Mouse (Mus musculus): ENCODE results near the gene Eri3. TPM values are rescaled to one million over a fixed set of nuclear protein-coding genes. Genes with fewer than 3 reads are reported as not detected.
A peak's percentile ranks its signal among the peaks of the same experiment; 100 is the strongest.

The Eri3 gene
- 89.6 and 106 TPM in 2 replicates for polyA plus RNA-seq (2015; fragmentation: Nextera tagmentation; extraction: Ambion mirVana)

DNA sequence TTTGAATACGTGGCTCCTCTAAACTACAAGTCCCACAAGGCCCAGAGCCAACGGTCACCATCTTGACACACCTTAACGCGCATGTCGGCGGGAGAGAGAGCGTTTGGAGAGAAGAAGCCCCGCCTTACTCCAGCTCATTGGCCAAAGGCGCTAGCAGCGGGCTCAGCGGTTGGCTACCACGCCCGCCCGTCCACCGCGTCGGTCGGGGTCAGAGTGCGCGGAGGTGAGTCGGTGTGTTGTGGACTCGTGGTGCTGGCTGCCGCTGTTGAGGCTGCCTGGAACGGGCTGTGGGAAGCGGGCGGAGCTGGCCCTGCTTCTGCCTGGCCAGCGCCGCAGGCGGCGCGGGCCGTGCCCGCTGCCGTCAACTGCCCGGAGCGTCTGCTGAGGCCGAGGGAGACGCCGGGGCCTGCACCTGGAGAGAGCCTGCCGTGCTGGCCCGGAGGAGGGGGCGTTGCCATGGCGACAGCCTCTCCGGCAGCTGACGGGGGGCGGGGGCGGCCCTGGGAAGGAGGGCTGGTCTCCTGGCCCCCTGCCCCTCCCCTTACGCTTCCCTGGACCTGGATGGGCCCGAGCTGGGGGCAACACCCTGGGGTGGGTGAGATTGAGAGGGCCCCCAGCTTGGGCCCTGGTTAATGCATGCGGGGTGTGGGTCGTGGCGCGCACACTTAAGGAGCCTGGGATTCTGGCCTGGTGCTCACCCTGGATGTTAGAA lies at the start of gene Eri3:
TSS of gene Eri3 (plus strand) at position 226 of the 712 bp plus-strand sequence.
- H3K27ac ChIP-seq (ENCODE audit: low read length), result peak within 1 kb of the TSS; percentile 62
- no peaks in the 10 kb centered on the region for H3K36me3 ChIP-seq (ENCODE audit: control insufficient read depth, insufficient read depth, low read length)
- WGBS, result under 1% methylated on average over 53 of the region's 53 CpGs
- H3K9me3 ChIP-seq (replicated peaks; ENCODE audit: control insufficient read depth, low read length), result no peaks in the 10 kb centered on the region
- H3K4me3 ChIP-seq (replicated peaks; ENCODE audit: low read length), result peak within 1 kb of the TSS; percentile 97
- no peaks in the 10 kb centered on the region for H3K27me3 ChIP-seq (ENCODE audit: control insufficient read depth, insufficient read depth, low read length)
- peak within 1 kb of the TSS; percentile 65 for H3K4me2 ChIP-seq (ENCODE audit: low read depth, low read length)
- H3K9ac ChIP-seq (ENCODE audit: low read length), result peak within 1 kb of the TSS; percentile 92
- ATAC-seq (ENCODE audit: insufficient read depth, low FRiP score), result peak; percentile 99
- H3K4me1 ChIP-seq (ENCODE audit: control insufficient read depth, insufficient read depth, low read length), result peaks cover 19% of the 10 kb centered on the region

DNA sequence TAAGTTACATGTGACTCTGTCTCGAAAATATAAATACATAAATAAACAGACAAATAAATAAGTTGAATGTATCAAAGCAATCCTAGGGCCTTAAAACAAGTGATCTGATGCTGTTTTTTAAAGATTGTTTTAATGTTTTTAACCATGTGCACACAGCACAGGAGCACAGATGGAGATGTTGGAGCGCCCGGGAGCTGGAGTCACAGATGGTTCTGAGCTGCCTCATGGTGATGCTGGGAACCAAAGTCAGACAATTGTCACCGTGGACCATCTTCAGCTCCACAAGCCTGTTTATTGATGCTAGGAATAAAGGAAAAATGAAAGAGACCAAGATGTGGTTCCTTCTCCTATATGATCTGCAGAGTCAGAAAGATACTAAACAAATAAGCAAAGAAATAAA lies 31.9 kb upstream of the Eri3 start:
- H3K9me3 ChIP-seq (replicated peaks; ENCODE audit: control insufficient read depth, low read length), result no peaks in the 10 kb centered on the region
- no peak overlapping the region for H3K4me2 ChIP-seq (ENCODE audit: low read depth, low read length)
- no peak for ATAC-seq (ENCODE audit: insufficient read depth, low FRiP score)
- H3K27me3 ChIP-seq (ENCODE audit: control insufficient read depth, insufficient read depth, low read length), result 0 out of 2 replicates have a peak, but pooled peaks cover 2% of the 10 kb centered on the region
- H3K27ac ChIP-seq (ENCODE audit: low read length), result no peak overlapping the region
- no peaks in the 10 kb centered on the region for H3K4me1 ChIP-seq (ENCODE audit: control insufficient read depth, insufficient read depth, low read length)
- no peak overlapping the region for H3K4me3 ChIP-seq (replicated peaks; ENCODE audit: low read length)
- WGBS, result 87% methylated on average over 4 of the region's 4 CpGs
- H3K9ac ChIP-seq (ENCODE audit: low read length), result no peak overlapping the region
- no peaks in the 10 kb centered on the region for H3K36me3 ChIP-seq (ENCODE audit: control insufficient read depth, insufficient read depth, low read length)

DNA sequence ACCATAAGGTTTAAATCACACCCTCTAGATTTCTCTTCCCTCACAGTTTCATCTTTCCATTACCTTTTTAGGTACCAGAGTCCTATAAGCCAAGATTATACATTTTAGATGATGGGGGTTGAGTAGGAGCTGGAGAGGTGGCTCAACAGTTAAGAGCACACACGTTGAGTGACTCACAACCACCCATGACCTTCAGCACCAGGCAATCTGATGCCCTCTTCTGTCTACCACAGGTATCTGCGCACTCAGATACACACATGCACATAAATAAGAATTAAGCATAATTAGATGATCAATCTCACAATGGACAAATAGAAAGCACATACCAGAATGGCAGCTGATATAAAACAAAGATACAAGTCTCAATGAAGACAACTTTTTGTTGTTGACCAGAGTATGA lies 28.8 kb upstream of the Eri3 start:
- 60% methylated on average over 2 of the region's 2 CpGs for WGBS
- no peak for ATAC-seq (ENCODE audit: insufficient read depth, low FRiP score)
- Histone ChIP-seq H3K4me2 (ENCODE audit: low read depth, low read length) (no peak overlapping the region), H3K27ac (ENCODE audit: low read length) (no peak overlapping the region), H3K27me3 (ENCODE audit: control insufficient read depth, insufficient read depth, low read length) (0 out of 2 replicates have a peak, but pooled peaks cover 2% of the 10 kb centered on the region), H3K4me3 (replicated peaks; ENCODE audit: low read length) (no peak overlapping the region), H3K36me3 (ENCODE audit: control insufficient read depth, insufficient read depth, low read length) (no peaks in the 10 kb centered on the region), H3K9ac (ENCODE audit: low read length) (no peak overlapping the region), H3K9me3 (replicated peaks; ENCODE audit: control insufficient read depth, low read length) (no peaks in the 10 kb centered on the region), H3K4me1 (ENCODE audit: control insufficient read depth, insufficient read depth, low read length) (no peaks in the 10 kb centered on the region)

DNA sequence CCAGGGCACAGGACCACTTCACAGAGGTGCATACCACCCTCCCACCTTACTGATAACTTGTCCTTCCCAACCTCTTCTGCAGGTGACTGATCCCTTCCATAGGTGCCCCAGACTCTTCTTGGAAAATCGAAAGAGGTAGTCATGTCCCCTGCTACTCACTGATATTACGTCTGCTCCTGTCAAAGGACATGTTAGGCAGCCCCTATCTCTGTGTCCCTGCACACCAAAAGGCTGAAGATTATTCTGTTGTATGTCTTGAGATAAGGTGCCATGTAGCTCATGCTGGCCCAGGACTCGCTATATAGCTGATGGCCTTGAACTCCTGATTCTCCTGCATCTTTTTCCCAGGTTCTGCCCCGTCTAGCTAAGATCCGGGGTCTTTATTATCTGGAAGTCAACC lies 24.2 kb upstream of the Eri3 start:
- Histone ChIP-seq H3K36me3 (ENCODE audit: control insufficient read depth, insufficient read depth, low read length) (no peaks in the 10 kb centered on the region), H3K4me3 (replicated peaks; ENCODE audit: low read length) (no peak overlapping the region), H3K9me3 (replicated peaks; ENCODE audit: control insufficient read depth, low read length) (no peaks in the 10 kb centered on the region), H3K27me3 (ENCODE audit: control insufficient read depth, insufficient read depth, low read length) (0 out of 2 replicates have a peak, but pooled peaks cover 2% of the 10 kb centered on the region), H3K9ac (ENCODE audit: low read length) (no peak overlapping the region), H3K4me1 (ENCODE audit: control insufficient read depth, insufficient read depth, low read length) (no peaks in the 10 kb centered on the region), H3K27ac (ENCODE audit: low read length) (no peak overlapping the region), H3K4me2 (ENCODE audit: low read depth, low read length) (no peak overlapping the region)
- WGBS, result 89% methylated on average over 5 of the region's 5 CpGs
- ATAC-seq (ENCODE audit: insufficient read depth, low FRiP score), result no peak

DNA sequence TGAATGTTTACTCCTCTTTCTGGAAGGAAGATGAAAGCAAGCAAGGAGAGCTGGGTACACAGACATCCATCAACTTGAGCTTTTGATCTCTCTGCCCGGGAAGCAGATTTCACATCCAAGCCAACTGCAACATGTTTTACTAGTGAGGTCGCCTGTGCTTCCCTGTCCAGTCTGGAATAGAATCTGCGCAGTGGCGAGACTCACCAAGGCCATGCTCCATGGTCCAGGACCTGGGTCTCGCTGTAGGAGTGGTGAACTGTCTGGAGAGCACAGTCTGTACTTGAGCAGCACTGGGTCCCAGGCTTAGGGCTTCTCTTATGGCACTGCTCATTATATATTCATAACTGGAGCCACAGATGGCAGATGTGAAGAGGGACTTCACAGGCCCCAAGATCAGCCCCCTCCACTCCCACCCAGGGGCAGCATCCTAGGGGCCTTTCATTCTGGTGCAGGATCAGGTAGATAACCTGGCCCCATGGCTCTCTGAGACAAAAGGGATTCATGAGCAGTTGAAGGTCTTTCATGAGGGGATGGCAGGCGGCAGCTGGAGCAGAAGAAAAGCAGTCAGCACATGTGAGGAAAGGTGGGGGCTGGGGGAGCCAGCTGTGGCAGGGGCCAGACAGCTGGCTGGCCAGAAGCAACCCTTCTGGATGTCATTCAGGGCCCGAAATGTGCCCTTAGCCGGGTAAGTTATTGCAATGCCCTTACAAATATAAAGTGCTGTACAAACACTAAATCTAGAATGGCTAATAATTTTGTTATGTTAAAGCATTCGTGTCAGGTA lies 22.9 kb upstream of the Eri3 start:
- H3K9me3 ChIP-seq (replicated peaks; ENCODE audit: control insufficient read depth, low read length), result no peaks in the 10 kb centered on the region

DNA sequence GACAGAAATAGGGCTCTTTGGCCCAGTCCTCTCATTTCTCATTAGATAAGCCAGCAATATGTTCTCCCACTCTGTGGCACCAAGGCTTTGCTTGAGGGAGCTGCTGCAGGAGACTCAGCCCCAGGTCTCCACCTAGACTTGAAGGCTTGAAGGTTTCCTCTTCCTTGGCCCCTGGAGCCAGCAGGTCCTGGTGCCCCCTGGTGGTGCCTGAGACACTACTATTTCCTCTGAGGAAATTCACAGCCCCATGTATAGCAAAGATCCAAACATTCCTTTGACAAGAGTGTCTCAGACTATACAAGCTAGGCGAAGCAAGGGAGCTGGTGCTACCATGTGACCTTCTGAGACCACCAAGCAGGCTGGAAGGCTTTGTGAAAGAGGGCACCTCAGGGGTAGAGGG lies 22.2 kb upstream of the Eri3 start:
- no peak overlapping the region for H3K9ac ChIP-seq (ENCODE audit: low read length)
- no peak overlapping the region for H3K27ac ChIP-seq (ENCODE audit: low read length)
- WGBS, result 7% methylated on average over 1 of the region's 1 CpGs
- 0 out of 2 replicates have a peak, but pooled peaks have one; percentile 21 for ATAC-seq (ENCODE audit: insufficient read depth, low FRiP score)
- H3K4me3 ChIP-seq (replicated peaks; ENCODE audit: low read length), result no peak overlapping the region
- H3K36me3 ChIP-seq (ENCODE audit: control insufficient read depth, insufficient read depth, low read length), result no peaks in the 10 kb centered on the region
- H3K27me3 ChIP-seq (ENCODE audit: control insufficient read depth, insufficient read depth, low read length), result no peaks in the 10 kb centered on the region
- H3K4me1 ChIP-seq (ENCODE audit: control insufficient read depth, insufficient read depth, low read length), result no peaks in the 10 kb centered on the region
- H3K4me2 ChIP-seq (ENCODE audit: low read depth, low read length), result no peak overlapping the region
- no peaks in the 10 kb centered on the region for H3K9me3 ChIP-seq (replicated peaks; ENCODE audit: control insufficient read depth, low read length)

More for the DNA sequence above, 22.9 kb upstream of the Eri3 start:
- WGBS, result 49% methylated on average over 9 of the region's 9 CpGs
- ATAC-seq (ENCODE audit: insufficient read depth, low FRiP score), result no peak
- H3K27me3 ChIP-seq (ENCODE audit: control insufficient read depth, insufficient read depth, low read length), result 0 out of 2 replicates have a peak, but pooled peaks cover under 1% of the 10 kb centered on the region
- H3K4me3 ChIP-seq (replicated peaks; ENCODE audit: low read length), result no peak overlapping the region
- no peaks in the 10 kb centered on the region for H3K36me3 ChIP-seq (ENCODE audit: control insufficient read depth, insufficient read depth, low read length)
- H3K4me2 ChIP-seq (ENCODE audit: low read depth, low read length), result no peak overlapping the region
- no peak overlapping the region for H3K9ac ChIP-seq (ENCODE audit: low read length)
- H3K27ac ChIP-seq (ENCODE audit: low read length), result no peak overlapping the region
- H3K4me1 ChIP-seq (ENCODE audit: control insufficient read depth, insufficient read depth, low read length), result no peaks in the 10 kb centered on the region

DNA sequence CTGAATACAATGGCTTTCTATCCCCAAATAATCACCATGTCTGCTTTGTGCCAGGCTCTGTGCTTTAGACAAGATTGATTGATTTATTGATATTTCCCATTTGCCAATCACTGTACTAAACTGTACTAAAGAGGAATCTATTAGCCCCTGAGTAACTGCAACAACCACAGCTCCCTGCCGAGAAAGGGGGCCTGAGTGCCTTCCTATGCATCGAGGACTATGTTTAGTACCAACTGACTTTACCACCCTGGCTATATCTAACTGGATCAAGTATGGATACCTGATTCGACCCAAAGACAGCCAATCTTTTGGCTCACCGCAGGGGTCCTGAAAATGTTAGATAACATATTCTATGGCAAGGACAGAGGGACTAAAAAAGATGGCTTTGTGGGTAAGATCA lies 20.3 kb upstream of the Eri3 start:
- no peaks in the 10 kb centered on the region for H3K9me3 ChIP-seq (replicated peaks; ENCODE audit: control insufficient read depth, low read length)
- no peaks in the 10 kb centered on the region for H3K4me1 ChIP-seq (ENCODE audit: control insufficient read depth, insufficient read depth, low read length)
- no peak overlapping the region for H3K4me3 ChIP-seq (replicated peaks; ENCODE audit: low read length)
- H3K4me2 ChIP-seq (ENCODE audit: low read depth, low read length), result no peak overlapping the region
- no peaks in the 10 kb centered on the region for H3K27me3 ChIP-seq (ENCODE audit: control insufficient read depth, insufficient read depth, low read length)
- 82% methylated on average over 4 of the region's 4 CpGs for WGBS
- no peak overlapping the region for H3K27ac ChIP-seq (ENCODE audit: low read length)
- no peaks in the 10 kb centered on the region for H3K36me3 ChIP-seq (ENCODE audit: control insufficient read depth, insufficient read depth, low read length)
- H3K9ac ChIP-seq (ENCODE audit: low read length), result no peak overlapping the region
- no peak for ATAC-seq (ENCODE audit: insufficient read depth, low FRiP score)

DNA sequence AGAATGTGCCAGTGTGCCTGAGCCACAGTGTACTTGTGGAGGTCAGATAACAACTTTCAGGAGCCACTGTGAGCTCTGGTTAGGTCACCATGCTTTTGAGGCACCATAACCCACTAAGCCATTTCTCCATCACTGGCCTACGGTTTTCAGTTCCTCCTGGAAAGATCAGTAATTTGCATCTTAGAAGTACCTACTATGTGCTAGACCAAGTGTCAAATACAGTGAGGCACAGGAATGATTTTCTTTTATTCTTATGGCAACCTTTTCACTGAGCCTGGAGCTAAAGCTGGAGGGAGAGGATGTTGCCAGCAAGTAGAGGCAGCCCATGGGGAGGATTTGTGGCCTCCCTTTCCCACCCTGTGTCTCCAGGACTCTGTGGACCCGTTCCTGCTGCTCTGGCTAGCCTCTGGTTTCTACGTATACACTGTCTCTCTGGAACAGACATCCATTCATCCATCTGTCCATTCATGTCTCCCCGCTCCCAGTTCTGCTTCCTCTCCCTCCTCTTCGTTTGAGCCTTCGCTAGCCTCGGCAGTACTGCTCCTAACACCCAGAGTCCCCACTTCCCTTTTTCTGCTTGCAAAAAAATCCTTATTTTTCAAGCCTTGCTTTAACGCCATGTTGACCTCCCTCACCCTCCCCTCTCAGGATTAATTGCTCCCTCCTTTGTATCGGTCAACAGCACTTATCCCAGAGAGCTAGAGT lies 14.5 kb upstream of the Eri3 start:
- Histone ChIP-seq H3K4me3 (replicated peaks; ENCODE audit: low read length) (no peak overlapping the region), H3K4me1 (ENCODE audit: control insufficient read depth, insufficient read depth, low read length) (no peaks in the 10 kb centered on the region), H3K27ac (ENCODE audit: low read length) (no peak overlapping the region), H3K9me3 (replicated peaks; ENCODE audit: control insufficient read depth, low read length) (no peaks in the 10 kb centered on the region), H3K36me3 (ENCODE audit: control insufficient read depth, insufficient read depth, low read length) (no peaks in the 10 kb centered on the region), H3K4me2 (ENCODE audit: low read depth, low read length) (no peak overlapping the region), H3K27me3 (ENCODE audit: control insufficient read depth, insufficient read depth, low read length) (no peaks in the 10 kb centered on the region), H3K9ac (ENCODE audit: low read length) (no peak overlapping the region)
- ATAC-seq (ENCODE audit: insufficient read depth, low FRiP score), result no peak
- whole genome bisulfite sequencing, result 47% methylated on average over 9 of the region's 9 CpGs

GRCm38 (mm10) chr4:117537002-117537401 lies 13.2 kb upstream of the Eri3 start:
- H3K9ac ChIP-seq (ENCODE audit: low read length), result no peak overlapping the region
- no peaks in the 10 kb centered on the region for H3K9me3 ChIP-seq (replicated peaks; ENCODE audit: control insufficient read depth, low read length)
- H3K27me3 ChIP-seq (ENCODE audit: control insufficient read depth, insufficient read depth, low read length), result no peaks in the 10 kb centered on the region
- H3K4me2 ChIP-seq (ENCODE audit: low read depth, low read length), result no peak overlapping the region
- no peaks in the 10 kb centered on the region for H3K36me3 ChIP-seq (ENCODE audit: control insufficient read depth, insufficient read depth, low read length)
- 80% methylated on average over 7 of the region's 7 CpGs for WGBS
- H3K27ac ChIP-seq (ENCODE audit: low read length), result no peak overlapping the region
- no peaks in the 10 kb centered on the region for H3K4me1 ChIP-seq (ENCODE audit: control insufficient read depth, insufficient read depth, low read length)
- ATAC-seq (ENCODE audit: insufficient read depth, low FRiP score), result no peak
- H3K4me3 ChIP-seq (replicated peaks; ENCODE audit: low read length), result no peak overlapping the region

Data from stomach, embryonic 16.5 days (tissue).